Mouse (Mus musculus) kidney, postnatal 0 days (tissue): ENCODE results near the gene Gtpbp1. TPM values are rescaled to one million over a fixed set of nuclear protein-coding genes. Genes with fewer than 3 reads are reported as not detected.

Source experiments
- ATAC-seq: fragments of 200-750 bp; cut with Nextera tagmentation; replicated peaks from 2 replicates; pipeline ENCODE4 v1.8.0; 2017; ENCODE audit warnings: low read depth, moderate number of reproducible peaks, moderate TSS enrichment, moderate library complexity; ENCODE audit not compliant: low FRiP score
- DNase-seq: peaks from one replicate; pipeline ENCODE4 v3.0.0-alpha.2; 2016; ENCODE audit warnings: low spot score
- H3K27ac ChIP-seq: fragments of 300-500 bp; sonication (generic); 2 replicates; pipeline ENCODE4 v1.5.1; 2014; ENCODE audit warnings: mild to moderate bottlenecking
- H3K27me3 ChIP-seq: fragments of 300-500 bp; sonication (generic); 2 replicates; pipeline ENCODE4 v1.6.1; 2014; ENCODE audit warnings: low read length, mixed read lengths; ENCODE audit not compliant: insufficient read depth
- H3K36me3 ChIP-seq: fragments of 300-500 bp; sonication (generic); 2 replicates; pipeline ENCODE4 v1.6.1; 2014; ENCODE audit warnings: low read length, mixed read lengths; ENCODE audit not compliant: insufficient read depth
- H3K4me1 ChIP-seq: fragments of 300-500 bp; sonication (generic); replicated peaks from 2 replicates; pipeline ENCODE4 v1.6.1; 2014; ENCODE audit warnings: antibody characterized with exemption, low read length, mixed read lengths; ENCODE audit not compliant: insufficient read depth
- H3K4me2 ChIP-seq: fragments of 300-500 bp; sonication (generic); 2 replicates; pipeline ENCODE4 v1.6.1; 2014; ENCODE audit warnings: mild to moderate bottlenecking, low read length, moderate library complexity, mixed read lengths
- H3K4me3 ChIP-seq: fragments of 300-500 bp; sonication (generic); replicated peaks from 2 replicates; pipeline ENCODE4 v1.5.1; 2014; ENCODE audit warnings: low read depth, low read length
- H3K9ac ChIP-seq: fragments of 300-500 bp; sonication (generic); 2 replicates; pipeline ENCODE4 v1.6.1; 2014; ENCODE audit warnings: low read depth, low read length
- H3K9me3 ChIP-seq: fragments of 300-500 bp; sonication (generic); replicated peaks from 2 replicates; pipeline ENCODE4 v1.6.1; 2016; ENCODE audit warnings: low read length, inconsistent platforms, mixed read lengths
- CTCF ChIP-seq: IDR thresholded peaks from 2 replicates; pipeline ENCODE4 v1.5.1; 2016; ENCODE audit warnings: antibody characterized with exemption, low read depth, mild to moderate bottlenecking, moderate library complexity
- WGBS: fragments of 180-500 bp; shearing (Covaris S2); extraction: QIAGEN DNeasy Blood & Tissue Kit; methylation state at CpG from one replicate; pipeline ENCODE4 v1.1.7; 2014; 5-methylcytosine and 5-hydroxymethylcytosine counted together
- polyA plus RNA-seq: library from polyadenylated mRNA; unstranded; fragments of >200 nt; fragmentation: Nextera tagmentation; extraction: Ambion mirVana; gene quantifications from 2 replicates; pipeline ENCODE4 v1.2.1, GENCODE M21; 2015

Gene Gtpbp1
- polyA plus RNA-seq, 1 experiment from 2014 or later = 24.3 TPM

DNA sequence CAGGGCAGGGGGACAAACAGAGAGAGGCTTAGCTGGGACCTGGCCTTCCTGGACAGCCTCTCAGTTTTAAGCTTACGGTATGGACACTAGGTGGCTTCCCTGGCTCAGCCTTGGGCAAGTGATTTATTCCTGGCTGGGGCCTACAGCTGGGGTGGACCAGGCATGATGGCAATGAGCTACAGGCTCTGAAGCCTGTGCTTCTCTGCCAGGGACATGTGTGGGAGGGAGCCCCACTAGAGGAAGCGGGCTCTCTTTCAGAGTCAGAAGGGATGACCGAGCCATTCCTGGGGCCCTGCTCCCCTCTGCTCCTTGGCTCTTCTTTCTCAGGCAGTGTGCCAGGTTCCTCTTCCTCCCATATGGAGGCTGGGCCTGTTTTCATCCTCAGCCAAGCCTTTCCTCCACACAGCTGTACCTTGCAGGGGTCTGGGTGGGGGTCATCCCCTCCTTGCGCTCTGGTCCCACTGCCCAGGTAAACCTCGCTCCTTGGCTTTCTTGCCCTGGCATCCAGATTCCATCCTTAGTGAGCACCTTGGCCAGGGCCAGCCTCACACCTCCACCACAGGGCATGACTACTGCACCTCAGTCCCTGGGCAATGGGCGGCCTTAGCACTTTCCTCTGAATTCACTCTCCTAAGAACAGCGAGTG lies 73.1 kb downstream of the Gtpbp1 start:
- ATAC-seq (0 out of 2 replicates have a peak, but pooled peaks have one; percentile 16), DNase-seq (peak; percentile 21)
- H3K27me3 ChIP-seq = no peaks in the 10 kb centered on the region
- no peak overlapping the region for H3K4me2 ChIP-seq
- TF ChIP-seq CTCF = 0 out of 2 replicates have a peak, but pooled peaks have one; percentile 2
- no peaks in the 10 kb centered on the region for H3K9me3 ChIP-seq
- H3K9ac ChIP-seq = no peak overlapping the region
- H3K4me3 ChIP-seq = no peak overlapping the region
- no peak overlapping the region for H3K27ac ChIP-seq
- no peaks in the 10 kb centered on the region for H3K4me1 ChIP-seq
- H3K36me3 ChIP-seq = peaks cover 9% of the 10 kb centered on the region
- 73% methylated on average over 7 of the region's 7 CpGs for WGBS

DNA sequence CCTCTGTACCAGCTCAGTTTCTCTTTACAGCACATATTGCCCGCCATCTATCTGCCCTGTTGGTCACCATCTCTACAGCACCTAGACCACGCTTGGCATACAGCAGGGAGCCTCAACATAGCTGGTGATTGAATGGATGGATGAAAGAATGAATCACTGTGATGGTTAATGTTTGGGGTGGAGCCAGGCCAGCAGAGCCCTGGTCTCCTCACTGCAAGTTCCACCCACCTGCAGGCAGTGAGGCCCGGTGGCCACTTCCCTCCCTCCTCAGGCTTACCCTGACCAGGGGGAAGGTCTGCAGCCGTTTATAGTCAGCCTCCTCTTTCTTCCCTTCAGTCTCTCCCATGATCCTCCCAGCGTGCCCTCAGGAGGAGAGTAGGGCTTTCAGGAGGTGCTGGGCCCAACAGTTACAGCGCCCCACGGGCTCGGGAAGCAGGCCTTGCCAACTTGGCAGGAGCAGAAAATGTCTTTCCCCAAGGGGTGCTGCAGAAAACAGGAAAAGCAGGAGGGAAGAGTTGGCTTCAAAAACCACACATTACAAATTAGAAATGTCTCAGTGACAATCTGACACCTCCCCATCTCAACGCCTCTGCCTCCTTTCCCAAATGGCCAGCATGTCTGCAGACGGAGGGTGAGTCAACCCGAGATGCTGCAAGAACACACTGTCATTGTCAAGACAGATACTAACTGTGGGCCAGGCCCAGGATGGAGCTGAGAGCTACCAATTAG lies 74.1 kb downstream of the Gtpbp1 start:
- Histone ChIP-seq H3K9me3 (no peaks in the 10 kb centered on the region), H3K4me3 (no peak overlapping the region), H3K27ac (no peak overlapping the region), H3K27me3 (no peaks in the 10 kb centered on the region), H3K9ac (no peak overlapping the region), H3K4me2 (no peak overlapping the region), H3K36me3 (peaks cover 9% of the 10 kb centered on the region), H3K4me1 (no peaks in the 10 kb centered on the region)
- DNase-seq = no peak
- 68% methylated on average over 11 of the region's 11 CpGs for WGBS
- no peak for ATAC-seq
- no peak for TF ChIP-seq CTCF

DNA sequence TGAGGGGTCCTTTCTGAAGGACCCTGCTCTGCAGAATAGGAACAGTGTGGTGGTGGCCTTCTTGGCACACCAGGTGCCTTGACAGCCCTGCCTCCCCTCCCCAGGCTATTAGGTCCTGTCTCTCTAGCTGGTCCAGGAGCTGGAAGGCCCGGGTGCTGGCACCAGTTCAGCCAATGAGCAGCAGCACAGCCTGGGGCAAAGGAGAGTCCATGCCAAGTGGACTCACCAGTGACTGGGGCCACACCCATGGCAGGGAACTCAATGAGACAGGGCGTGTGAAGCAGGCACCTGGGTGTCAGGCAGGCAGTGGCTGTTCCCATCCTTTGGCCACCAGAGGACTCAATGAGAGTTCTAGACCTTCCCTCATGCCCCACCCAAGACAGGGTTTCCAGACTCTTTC lies 74.7 kb downstream of the Gtpbp1 start:
- Histone ChIP-seq H3K4me1 (no peaks in the 10 kb centered on the region), H3K9ac (no peak overlapping the region), H3K9me3 (no peaks in the 10 kb centered on the region), H3K4me3 (no peak overlapping the region), H3K4me2 (no peak overlapping the region), H3K27me3 (no peaks in the 10 kb centered on the region), H3K27ac (no peak overlapping the region), H3K36me3 (peaks cover 9% of the 10 kb centered on the region)
- DNase-seq (no peak), ATAC-seq (no peak)
- WGBS = 88% methylated on average over 2 of the region's 2 CpGs
- TF ChIP-seq CTCF = no peak

DNA sequence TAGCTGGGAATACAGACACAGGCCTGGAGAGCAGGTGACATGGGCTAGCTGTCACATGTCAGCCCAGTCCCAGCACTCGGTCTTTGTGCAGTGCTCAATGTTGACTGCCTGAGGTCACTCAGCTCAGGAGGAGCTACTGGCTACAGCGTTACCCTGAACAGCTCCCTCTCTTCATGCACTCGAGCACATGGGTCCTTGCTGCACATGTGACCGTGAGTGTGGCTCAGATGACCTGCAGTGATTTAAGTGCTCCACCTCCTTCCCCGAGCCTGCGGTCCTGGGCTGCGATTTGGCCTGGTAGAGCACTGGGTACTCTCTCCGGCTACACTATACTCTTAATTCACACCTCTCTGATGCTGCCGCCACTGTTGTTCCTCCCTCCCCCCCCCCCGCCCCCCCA lies 75.5 kb downstream of the Gtpbp1 start:
- ATAC-seq = no peak
- H3K4me2 ChIP-seq = no peak overlapping the region
- no peaks in the 10 kb centered on the region for H3K27me3 ChIP-seq
- no peak for DNase-seq
- no peak overlapping the region for H3K27ac ChIP-seq
- peaks cover 9% of the 10 kb centered on the region for H3K36me3 ChIP-seq
- no peaks in the 10 kb centered on the region for H3K4me1 ChIP-seq
- TF ChIP-seq CTCF = no peak
- H3K4me3 ChIP-seq = no peak overlapping the region
- no peaks in the 10 kb centered on the region for H3K9me3 ChIP-seq
- H3K9ac ChIP-seq = no peak overlapping the region
- 31% methylated on average over 10 of the region's 10 CpGs for WGBS

- H3K9me3 ChIP-seq = no peaks in the 10 kb centered on the region
- no peak for TF ChIP-seq CTCF
- no peaks in the 10 kb centered on the region for H3K4me1 ChIP-seq
- no peaks in the 10 kb centered on the region for H3K27me3 ChIP-seq
- H3K36me3 ChIP-seq = peaks cover 9% of the 10 kb centered on the region
- 81% methylated on average over 10 of the region's 10 CpGs for WGBS
- no peak for DNase-seq
- H3K4me2 ChIP-seq = no peak overlapping the region
- H3K27ac ChIP-seq = no peak overlapping the region
- no peak for ATAC-seq
- no peak overlapping the region for H3K9ac ChIP-seq
- no peak overlapping the region for H3K4me3 ChIP-seq
Observed at GRCm38 (mm10) chr15:79766586-79767071, 76.0 kb downstream of the Gtpbp1 start.

DNA sequence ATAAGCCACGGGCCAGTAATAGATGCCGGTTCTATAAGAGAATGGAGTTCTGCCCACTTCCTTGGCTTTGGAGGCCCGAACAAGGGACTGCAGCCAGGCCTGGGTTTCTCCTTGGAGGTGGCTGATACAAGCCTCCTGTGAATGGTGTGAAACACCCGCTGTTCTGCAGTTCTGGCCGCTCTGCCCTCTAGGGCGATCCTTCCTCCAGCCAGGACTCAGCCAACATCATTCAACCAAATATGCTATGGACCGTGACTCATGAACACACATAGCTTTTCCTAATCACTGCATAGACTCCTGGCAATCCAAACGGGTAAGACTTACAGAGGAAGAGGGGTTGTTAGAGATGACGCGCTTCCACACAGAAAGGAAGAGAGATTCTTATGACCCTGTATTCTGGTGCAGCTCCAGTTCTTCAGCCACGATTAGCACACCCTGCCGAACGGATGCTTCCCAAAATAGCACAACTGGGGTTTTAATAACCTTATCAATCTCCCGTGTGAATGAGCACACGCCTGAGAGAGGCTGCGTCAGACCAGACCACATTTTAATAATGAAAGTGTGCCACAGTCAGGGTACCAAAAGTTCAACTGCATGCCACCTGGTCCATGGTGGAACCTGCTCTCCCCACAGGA lies 76.8 kb downstream of the Gtpbp1 start:
- no peak for TF ChIP-seq CTCF
- Histone ChIP-seq H3K4me2 (no peak overlapping the region), H3K27ac (no peak overlapping the region), H3K27me3 (no peaks in the 10 kb centered on the region), H3K9ac (no peak overlapping the region), H3K4me1 (no peaks in the 10 kb centered on the region), H3K9me3 (no peaks in the 10 kb centered on the region), H3K36me3 (peaks cover 7% of the 10 kb centered on the region), H3K4me3 (no peak overlapping the region)
- WGBS = 73% methylated on average over 16 of the region's 16 CpGs
- DNase-seq (no peak), ATAC-seq (no peak)
